Mouse (Mus musculus) midbrain, embryonic 15.5 days (tissue): ENCODE data around the gene Dhh. TPM values are rescaled to one million over a fixed set of nuclear protein-coding genes. Genes with fewer than 3 reads are reported as not detected.

Source experiments
- ATAC-seq: fragments of 200-750 bp; cut with Nextera tagmentation; replicated peaks from 2 replicates; pipeline ENCODE4 v1.8.0; 2017; ENCODE audit warnings: moderate TSS enrichment
- H3K27ac ChIP-seq: fragments of 300-500 bp; sonication (generic); 2 replicates; pipeline ENCODE4 v1.5.1; 2015; ENCODE audit warnings: mild to moderate bottlenecking, inconsistent platforms
- H3K27me3 ChIP-seq: fragments of 300-500 bp; sonication (generic); replicated peaks from 2 replicates; pipeline ENCODE4 v1.6.1; 2015; ENCODE audit warnings: inconsistent platforms
- H3K36me3 ChIP-seq: fragments of 300-500 bp; sonication (generic); replicated peaks from 2 replicates; pipeline ENCODE4 v1.6.1; 2015; ENCODE audit warnings: inconsistent platforms
- H3K4me1 ChIP-seq: fragments of 300-500 bp; sonication (generic); 2 replicates; pipeline ENCODE4 v1.6.1; 2015; ENCODE audit warnings: inconsistent platforms
- H3K4me2 ChIP-seq: fragments of 300-500 bp; sonication (generic); 2 replicates; pipeline ENCODE4 v1.6.1; 2015; ENCODE audit warnings: inconsistent platforms, mild to moderate bottlenecking, moderate library complexity
- H3K4me3 ChIP-seq: fragments of 300-500 bp; sonication (generic); 2 replicates; pipeline ENCODE4 v1.5.1; 2015; ENCODE audit warnings: mild to moderate bottlenecking, inconsistent platforms
- H3K9ac ChIP-seq: fragments of 300-500 bp; sonication (generic); 2 replicates; pipeline ENCODE4 v1.6.1; 2015; ENCODE audit warnings: mild to moderate bottlenecking, inconsistent platforms
- H3K9me3 ChIP-seq: fragments of 300-500 bp; sonication (generic); 2 replicates; pipeline ENCODE4 v1.6.1; 2016; ENCODE audit warnings: inconsistent platforms
- WGBS: fragments of 180-500 bp; shearing (Covaris S2); methylation state at CpG from one replicate; pipeline ENCODE4 v1.1.7; 2015; ENCODE audit warnings: mixed read lengths; 5-methylcytosine and 5-hydroxymethylcytosine counted together
- polyA plus RNA-seq: library from polyadenylated mRNA; unstranded; fragments of >200 nt; fragmentation: Nextera tagmentation; extraction: Ambion mirVana; gene quantifications from 2 replicates; pipeline ENCODE4 v1.2.1, GENCODE M21; 2015

Gene Dhh
- polyA plus RNA-seq, 1 experiment from 2014 or later = 0.35 TPM

GRCm38 (mm10) chr15:98852071-98852470 is 46.3 kb downstream of the Dhh start:
- Histone ChIP-seq H3K9me3 (no peaks in the 10 kb centered on the region), H3K9ac (no peak overlapping the region), H3K4me1 (no peaks in the 10 kb centered on the region), H3K36me3 (peaks cover 96% of the 10 kb centered on the region), H3K27me3 (no peaks in the 10 kb centered on the region), H3K4me3 (no peak overlapping the region), H3K4me2 (no peak overlapping the region), H3K27ac (no peak overlapping the region)
- WGBS = 91% methylated on average over 9 of the region's 9 CpGs
- ATAC-seq = no peak

GRCm38 (mm10) chr15:98851229-98851818 is 47.0 kb downstream of the Dhh start:
- Histone ChIP-seq H3K36me3 (peaks cover 96% of the 10 kb centered on the region), H3K9me3 (no peaks in the 10 kb centered on the region), H3K27me3 (no peaks in the 10 kb centered on the region), H3K4me2 (no peak overlapping the region), H3K27ac (no peak overlapping the region), H3K9ac (no peak overlapping the region), H3K4me3 (no peak overlapping the region), H3K4me1 (no peaks in the 10 kb centered on the region)
- no peak for ATAC-seq
- WGBS = 91% methylated on average over 21 of the region's 21 CpGs

DNA sequence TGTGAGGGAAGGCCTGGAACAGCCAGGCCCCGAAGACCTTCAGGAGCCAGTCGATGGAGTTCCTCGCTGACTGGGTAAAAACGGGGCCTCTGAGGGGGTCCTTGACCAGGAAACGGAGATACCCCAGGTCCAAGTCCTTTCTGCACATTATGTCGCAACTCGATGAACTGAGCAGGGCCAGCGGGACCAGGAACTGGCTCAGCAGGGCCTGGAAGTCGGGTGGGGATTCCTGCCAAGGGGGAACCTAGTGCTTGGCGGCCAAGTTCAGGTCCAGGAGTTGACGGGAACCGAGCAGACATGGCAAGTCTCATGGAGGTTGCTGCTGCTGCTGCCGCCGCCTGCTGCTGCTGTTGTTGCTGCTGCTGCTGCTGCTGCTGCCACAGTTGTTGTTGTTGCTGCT is 47.7 kb downstream of the Dhh start:
- Histone ChIP-seq H3K27me3 (no peaks in the 10 kb centered on the region), H3K4me3 (no peak overlapping the region), H3K9ac (no peak overlapping the region), H3K4me2 (no peak overlapping the region), H3K27ac (no peak overlapping the region), H3K36me3 (peaks cover 96% of the 10 kb centered on the region), H3K4me1 (no peaks in the 10 kb centered on the region), H3K9me3 (no peaks in the 10 kb centered on the region)
- no peak for ATAC-seq
- 94% methylated on average over 14 of the region's 14 CpGs for WGBS

- ATAC-seq = no peak
- Histone ChIP-seq H3K4me1 (no peaks in the 10 kb centered on the region), H3K27me3 (no peaks in the 10 kb centered on the region), H3K27ac (no peak overlapping the region), H3K36me3 (peaks cover 97% of the 10 kb centered on the region), H3K9ac (no peak overlapping the region), H3K4me2 (no peak overlapping the region), H3K9me3 (no peaks in the 10 kb centered on the region), H3K4me3 (no peak overlapping the region)
- 92% methylated on average over 16 of the region's 16 CpGs for WGBS
Observed at GRCm38 (mm10) chr15:98849956-98850600, 48.3 kb downstream of the Dhh start.

DNA sequence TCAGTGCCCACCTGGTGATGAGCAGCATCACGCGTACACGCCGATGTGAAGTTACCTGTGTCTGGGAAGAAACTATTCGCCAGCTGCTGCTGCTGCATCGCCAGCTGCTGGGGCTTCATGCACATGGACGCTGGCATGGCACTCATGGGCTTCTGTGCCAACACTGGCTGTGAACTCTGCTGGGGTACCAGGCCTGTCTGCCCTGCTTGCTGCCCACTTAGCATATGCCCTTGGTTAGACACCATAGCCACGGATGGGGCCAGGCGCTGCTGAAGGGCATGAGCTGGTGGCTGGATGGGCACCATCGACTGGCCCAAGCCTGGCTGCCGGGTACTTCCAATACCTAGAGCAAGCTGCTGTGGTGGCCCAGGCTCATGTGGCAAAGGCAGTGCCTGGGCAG is 49.2 kb downstream of the Dhh start:
- H3K27ac ChIP-seq = no peak overlapping the region
- 96% methylated on average over 11 of the region's 11 CpGs for WGBS
- no peak overlapping the region for H3K4me2 ChIP-seq
- no peak for ATAC-seq
- no peak overlapping the region for H3K9ac ChIP-seq
- H3K4me3 ChIP-seq = no peak overlapping the region
- H3K9me3 ChIP-seq = no peaks in the 10 kb centered on the region
- H3K36me3 ChIP-seq = peaks cover 97% of the 10 kb centered on the region
- no peaks in the 10 kb centered on the region for H3K4me1 ChIP-seq
- no peaks in the 10 kb centered on the region for H3K27me3 ChIP-seq

DNA sequence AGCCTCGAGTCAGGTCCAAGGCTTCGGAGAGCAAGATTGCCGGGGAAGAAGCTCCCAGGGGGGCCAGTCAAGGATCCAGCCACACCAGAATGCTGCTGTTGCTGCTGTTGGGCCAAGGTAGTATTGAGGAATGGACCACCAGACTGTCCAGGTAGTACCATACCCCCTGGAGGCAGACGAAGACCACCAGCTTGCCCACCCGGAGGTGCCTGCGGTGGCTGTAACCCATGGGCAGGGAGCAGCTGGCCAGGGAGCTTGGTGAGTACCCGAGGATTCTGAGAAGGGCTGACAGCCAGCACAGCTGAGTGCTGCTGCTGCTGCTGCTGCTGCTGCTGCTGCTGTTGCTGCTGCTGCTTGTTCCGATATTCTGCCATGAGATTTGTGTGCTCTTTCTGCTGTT is 52.2 kb downstream of the Dhh start:
- Histone ChIP-seq H3K27me3 (no peaks in the 10 kb centered on the region), H3K27ac (no peak overlapping the region), H3K4me2 (no peak overlapping the region), H3K4me3 (no peak overlapping the region), H3K9ac (no peak overlapping the region), H3K4me1 (no peaks in the 10 kb centered on the region), H3K36me3 (peaks cover 95% of the 10 kb centered on the region), H3K9me3 (no peaks in the 10 kb centered on the region)
- ATAC-seq = no peak
- WGBS = 92% methylated on average over 8 of the region's 8 CpGs

DNA sequence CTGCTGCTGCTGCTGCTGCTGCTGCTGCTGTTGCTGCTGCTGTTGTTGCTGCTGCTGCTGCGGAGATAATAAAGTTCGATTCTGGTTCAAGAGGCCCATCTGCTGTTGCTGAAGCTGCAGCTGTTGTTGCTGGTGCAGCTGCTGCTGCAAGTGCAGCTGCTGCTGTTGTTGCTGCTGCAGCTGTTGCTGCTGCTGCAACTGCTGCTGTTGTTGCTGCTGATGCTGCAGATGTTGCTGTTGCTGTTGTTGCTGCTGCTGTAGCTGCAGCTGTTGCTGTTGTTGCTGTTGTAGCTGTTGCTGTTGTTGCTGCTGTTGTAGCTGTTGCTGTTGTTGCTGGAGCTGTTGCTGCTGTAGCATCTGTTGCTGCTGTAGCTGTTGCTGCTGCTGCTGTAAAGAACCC is 53.2 kb downstream of the Dhh start:
- Histone ChIP-seq H3K9ac (no peak overlapping the region), H3K4me1 (no peaks in the 10 kb centered on the region), H3K4me2 (no peak overlapping the region), H3K4me3 (no peak overlapping the region), H3K36me3 (peaks cover 97% of the 10 kb centered on the region), H3K27me3 (no peaks in the 10 kb centered on the region), H3K27ac (no peak overlapping the region), H3K9me3 (no peaks in the 10 kb centered on the region)
- 100% methylated on average over 2 of the region's 2 CpGs for WGBS
- no peak for ATAC-seq

- Histone ChIP-seq H3K27me3 (no peaks in the 10 kb centered on the region), H3K4me3 (no peak overlapping the region), H3K36me3 (peaks cover 97% of the 10 kb centered on the region), H3K9me3 (no peaks in the 10 kb centered on the region), H3K4me2 (no peak overlapping the region), H3K4me1 (no peaks in the 10 kb centered on the region), H3K9ac (no peak overlapping the region), H3K27ac (no peak overlapping the region)
- WGBS = 93% methylated on average over 11 of the region's 11 CpGs
- ATAC-seq = no peak
Observed at GRCm38 (mm10) chr15:98843595-98844223, 54.6 kb downstream of the Dhh start.

Other genes starting within 250 kb of the Dhh start
- 22.0 and 26.4 TPM in 2 replicates for gene Ddx23, start 235.6 kb downstream of the Dhh start, polyA plus RNA-seq
- 13.2 and 13.9 TPM in 2 replicates for gene Rnd1, start 221.1 kb downstream of the Dhh start, polyA plus RNA-seq
- 6.8 and 8.5 TPM in 2 replicates for gene Ccdc65, start 190.3 kb downstream of the Dhh start, polyA plus RNA-seq
- gene Fkbp11, start 170.3 kb downstream of the Dhh start, polyA plus RNA-seq = 3.8 and 4.6 TPM in 2 replicates
- gene Arf3, start 135.3 kb downstream of the Dhh start, polyA plus RNA-seq = 103 and 106 TPM in 2 replicates
- 0.17 TPM in 1 of 2 replicates, not detected in the other for gene Wnt10b, start 120.4 kb downstream of the Dhh start, polyA plus RNA-seq
- gene Wnt1, start 108.7 kb downstream of the Dhh start, polyA plus RNA-seq = 2.0 and 2.9 TPM in 2 replicates
- 0.52 and 0.81 TPM in 2 replicates for gene Ddn, start 89.0 kb downstream of the Dhh start, polyA plus RNA-seq
- gene Prkag1, start 67.0 kb downstream of the Dhh start, polyA plus RNA-seq = 72.7 and 84.7 TPM in 2 replicates
- 11.9 and 13.5 TPM in 2 replicates for gene Kmt2d, start 27.3 kb downstream of the Dhh start, polyA plus RNA-seq
- gene Rhebl1, start 4.0 kb downstream of the Dhh start, polyA plus RNA-seq = 35.5 and 35.9 TPM in 2 replicates
- 35.5 and 38.3 TPM in 2 replicates for gene Lmbr1l, start 19.7 kb upstream of the Dhh start, polyA plus RNA-seq
- 1,136 and 1,188 TPM in 2 replicates for gene Tuba1b, start 36.0 kb upstream of the Dhh start, polyA plus RNA-seq
- gene Gm49450, start 55.0 kb upstream of the Dhh start, polyA plus RNA-seq = not detected in 2 replicates
- gene Tuba1a, start 55.2 kb upstream of the Dhh start, polyA plus RNA-seq = 17,671 and 17,732 TPM in 2 replicates
- 16.4 and 20.5 TPM in 2 replicates for gene Tuba1c, start 131.4 kb upstream of the Dhh start, polyA plus RNA-seq
- gene Prph, start 156.6 kb upstream of the Dhh start, polyA plus RNA-seq = 5.7 and 10.3 TPM in 2 replicates
- 4.9 and 6.6 TPM in 2 replicates for gene Troap, start 176.0 kb upstream of the Dhh start, polyA plus RNA-seq
- gene C1ql4, start 189.3 kb upstream of the Dhh start, polyA plus RNA-seq = 12.4 and 15.3 TPM in 2 replicates
- gene Dnajc22, start 194.6 kb upstream of the Dhh start, polyA plus RNA-seq = 2.0 and 2.1 TPM in 2 replicates
- gene Spats2, start 227.4 kb upstream of the Dhh start, polyA plus RNA-seq = 33.0 and 35.4 TPM in 2 replicates